Mouse (Mus musculus): ENCODE results near the gene Ttc7b.

Ttc7b gene

DNA sequence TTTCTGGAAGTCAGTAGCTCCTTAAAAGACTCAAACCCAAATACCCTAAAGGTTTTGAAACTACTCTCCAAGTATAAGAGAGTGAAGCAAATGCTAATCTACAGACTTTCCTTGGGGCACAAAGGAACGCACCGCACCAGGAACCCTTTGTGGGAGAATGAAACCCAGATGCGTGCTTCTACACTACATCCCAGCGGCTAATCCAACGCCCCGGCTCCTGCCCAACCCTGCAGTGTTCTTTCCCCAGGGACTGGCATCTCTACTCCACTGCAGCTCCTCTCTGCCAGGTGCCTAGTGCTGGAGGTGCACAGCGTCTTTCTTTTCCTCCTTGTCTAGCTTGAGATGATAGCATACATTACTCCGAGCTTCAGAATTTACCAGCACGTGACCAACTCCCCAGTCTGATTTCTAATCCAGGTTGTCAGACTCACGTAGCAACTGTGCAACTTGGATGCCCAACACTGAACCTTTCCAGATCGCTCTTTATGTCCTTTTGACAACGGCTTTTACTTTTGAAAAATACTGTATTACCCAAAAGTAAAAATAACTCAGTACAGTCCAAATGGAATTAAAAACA, 72.8 kb downstream of the Ttc7b start:
- DNase-seq (ENCODE audit: low spot score in 2 of 2), result no peak

DNA sequence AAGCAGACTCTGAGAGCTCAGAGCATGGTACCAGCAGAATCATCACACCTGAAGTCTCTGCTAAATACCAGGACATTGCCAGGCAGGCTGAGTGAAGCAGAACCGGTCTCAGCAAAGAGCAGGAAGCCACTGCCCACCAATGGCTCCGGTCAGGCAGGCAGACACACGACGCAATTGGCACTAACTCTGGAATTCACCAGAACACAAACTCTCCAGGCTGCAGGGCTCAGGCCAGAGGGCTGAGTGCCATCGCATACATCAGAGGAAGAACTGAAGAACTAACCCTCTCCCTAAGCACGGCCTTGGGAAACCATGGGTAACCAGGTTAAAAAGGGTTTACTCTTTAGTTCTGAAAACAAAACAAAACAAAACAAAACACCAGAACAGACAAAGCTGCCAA, 73.5 kb downstream of the Ttc7b start:
- peak in 1 of 2 experiments; percentile 22 for DNase-seq (ENCODE audit: low spot score in 2 of 2)

DNA sequence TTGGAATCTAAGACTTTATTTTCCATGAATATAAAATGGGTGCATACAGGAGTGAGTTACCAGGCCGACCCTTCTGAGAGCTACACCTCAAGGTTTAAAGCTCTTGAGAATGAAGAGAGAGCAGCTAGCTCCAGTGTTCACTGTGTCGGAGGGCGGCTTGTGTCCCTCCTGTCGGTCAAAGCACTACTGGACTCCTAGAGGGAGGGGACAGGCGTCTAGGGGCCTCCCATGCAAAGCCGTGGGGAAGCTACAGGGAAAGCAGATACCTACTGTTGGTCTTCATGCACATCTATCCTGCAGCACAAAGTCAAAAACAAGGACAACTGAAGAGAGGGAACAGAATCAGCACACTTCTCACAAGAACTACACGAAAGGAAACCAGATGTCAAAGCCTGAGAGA, 74.9 kb downstream of the Ttc7b start:
- no peak for DNase-seq (ENCODE audit: low spot score in 2 of 2)

DNA sequence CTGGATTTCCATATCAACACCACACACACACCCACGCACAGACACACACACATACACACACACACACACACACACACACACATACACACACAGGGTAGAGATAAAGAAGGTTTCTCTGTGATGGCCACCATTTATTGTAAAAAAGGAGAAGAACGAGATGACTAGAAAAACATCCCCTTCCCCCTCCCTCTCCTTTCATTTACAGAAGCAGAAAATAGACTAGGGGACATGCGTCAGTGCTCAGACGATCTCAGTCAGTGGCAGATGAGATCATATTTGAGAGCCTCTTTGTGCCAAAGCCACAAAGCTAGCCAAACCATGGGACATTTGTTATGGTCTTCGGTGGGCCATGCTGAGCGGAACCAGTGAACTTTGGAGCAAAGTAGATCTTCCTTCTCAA, 75.4 kb downstream of the Ttc7b start:
- DNase-seq (ENCODE audit: low spot score in 2 of 2), result peak in 1 of 2 experiments; percentile 15

DNA sequence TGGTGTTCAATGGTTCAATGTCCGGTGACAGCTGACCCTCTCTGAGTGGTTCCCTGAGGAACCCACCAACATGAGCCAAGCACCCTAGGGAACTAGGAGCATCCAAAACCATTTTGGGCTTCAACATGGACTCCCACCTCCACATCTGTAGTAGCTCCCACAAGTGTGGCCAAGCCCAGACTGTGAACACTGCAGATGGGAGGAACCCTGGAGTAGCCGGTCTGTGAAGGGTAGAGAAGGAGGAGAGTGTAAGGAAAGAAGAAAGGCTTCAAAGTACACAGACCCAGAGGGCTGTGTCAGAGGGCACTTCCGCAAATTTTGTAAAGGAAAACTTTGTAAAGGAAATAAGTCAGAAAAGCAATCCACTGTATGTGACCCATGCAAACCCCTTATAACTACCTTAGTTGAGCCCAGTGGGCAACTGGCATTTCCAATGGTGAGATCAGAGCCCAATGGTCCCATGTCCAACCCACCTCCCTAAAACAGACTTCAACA, 75.9 kb downstream of the Ttc7b start:
- DNase-seq (ENCODE audit: low spot score in 2 of 2), result no peak

DNA sequence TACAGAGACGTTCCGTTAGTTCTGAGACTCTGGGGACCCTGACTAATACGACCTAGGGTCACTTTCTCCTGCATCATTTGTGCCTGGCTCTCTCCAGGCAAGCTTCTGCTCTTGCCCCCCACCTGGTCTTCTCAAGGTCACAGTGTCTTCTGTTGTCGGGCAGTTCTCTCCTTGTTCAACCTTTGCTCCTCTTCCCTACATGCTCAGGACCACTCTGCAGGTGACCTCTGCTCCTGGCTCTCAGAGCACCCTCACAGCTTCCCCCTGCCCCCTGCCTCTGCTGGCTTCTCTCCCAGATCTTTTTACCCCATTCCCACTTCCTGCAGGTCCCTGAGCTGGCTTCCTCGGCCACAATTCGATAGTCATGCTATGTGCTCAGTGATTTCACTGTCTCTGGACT, 77.2 kb downstream of the Ttc7b start:
- no peak for DNase-seq (ENCODE audit: low spot score in 2 of 2)

DNA sequence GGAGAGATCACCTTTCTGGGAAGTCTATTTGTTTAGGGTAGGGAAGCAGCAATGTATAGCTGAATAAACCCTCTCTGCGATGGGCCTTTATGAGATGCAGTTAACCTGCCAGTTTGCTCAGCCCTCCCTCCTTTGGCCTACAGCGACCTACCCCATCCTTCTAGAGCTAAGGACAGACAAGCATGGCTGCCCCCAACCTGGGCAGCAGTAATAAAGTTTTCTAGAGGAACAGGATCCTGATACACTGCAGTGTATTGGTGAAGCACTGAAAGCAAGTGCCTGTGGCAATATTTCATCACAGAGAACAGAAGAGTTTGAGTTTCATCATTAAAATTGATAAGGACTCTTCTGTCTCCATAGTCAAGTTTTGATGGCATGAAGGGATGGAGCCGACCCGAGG, 79.0 kb downstream of the Ttc7b start:
- no peak for DNase-seq (ENCODE audit: low spot score in 2 of 2)

DNA sequence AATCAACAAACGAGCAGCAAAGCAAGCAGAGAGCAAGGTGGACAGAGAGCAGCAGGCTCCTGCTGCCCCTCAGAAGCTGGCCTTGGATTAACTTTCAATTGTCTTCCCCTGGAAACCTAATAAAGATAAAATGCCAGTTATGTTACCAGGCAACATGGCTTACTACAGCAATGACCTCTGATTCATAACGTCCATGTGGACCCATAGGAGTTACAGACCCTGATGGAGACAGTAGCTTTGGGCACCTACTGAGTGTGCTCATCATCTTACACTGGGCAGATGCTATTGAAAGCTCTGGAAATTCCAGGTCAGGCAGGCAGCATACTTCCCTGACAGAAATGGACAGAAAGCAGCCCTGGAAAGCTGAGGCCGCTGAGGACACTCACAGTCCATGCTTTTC, 80.7 kb downstream of the Ttc7b start:
- DNase-seq (ENCODE audit: low spot score in 2 of 2), result no peak

DNA sequence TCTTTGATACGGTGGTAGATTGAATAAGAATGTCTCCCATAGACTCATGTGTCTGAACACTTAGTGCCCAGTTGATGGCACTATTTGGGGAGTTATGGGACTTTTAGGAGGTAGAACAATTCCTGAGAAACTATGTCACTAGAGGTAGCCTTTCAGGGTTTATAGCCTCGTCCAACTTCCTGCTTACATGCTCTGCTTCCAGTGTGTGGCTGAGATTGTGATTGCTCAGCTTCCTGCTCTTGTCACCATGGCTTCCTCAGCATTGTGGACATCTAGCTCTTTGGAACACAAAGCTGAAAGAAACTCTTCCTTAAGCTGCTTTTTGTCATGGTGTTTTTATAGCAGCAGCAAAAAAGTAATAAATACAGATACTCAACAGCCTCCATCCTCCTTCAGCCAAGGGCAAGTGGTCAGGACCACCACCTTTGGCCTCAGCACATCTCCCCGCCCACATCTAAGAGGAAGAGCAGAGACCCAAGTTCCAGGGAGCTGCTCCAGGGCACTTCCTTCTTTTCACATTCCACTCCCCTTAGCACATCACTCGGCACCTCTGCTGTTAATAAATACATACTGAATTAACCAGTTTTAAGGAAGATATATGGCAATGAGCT, 81.4 kb downstream of the Ttc7b start:
- peak in 1 of 2 experiments; percentile 32 for DNase-seq (ENCODE audit: low spot score in 2 of 2)

DNA sequence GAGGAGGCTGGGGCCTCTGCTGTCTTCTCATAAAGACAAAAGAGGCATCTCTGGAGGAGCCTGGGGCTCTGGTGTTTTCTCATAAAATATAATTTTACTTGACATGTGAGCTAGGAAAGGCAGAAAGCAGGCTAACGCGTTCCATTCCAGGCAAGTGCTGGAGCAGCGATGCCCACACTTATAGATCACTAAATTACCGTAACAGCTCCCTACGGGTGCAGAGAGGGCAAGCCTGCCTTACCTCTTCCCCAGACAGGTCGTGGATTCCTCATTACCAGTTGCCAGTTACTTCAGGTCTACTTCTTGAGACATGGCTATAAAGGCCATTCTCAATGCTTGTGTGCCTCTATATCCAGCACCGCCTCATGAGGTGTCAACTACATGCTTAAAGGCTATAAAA, 82.1 kb downstream of the Ttc7b start:
- no peak for DNase-seq (ENCODE audit: low spot score in 2 of 2)

DNA sequence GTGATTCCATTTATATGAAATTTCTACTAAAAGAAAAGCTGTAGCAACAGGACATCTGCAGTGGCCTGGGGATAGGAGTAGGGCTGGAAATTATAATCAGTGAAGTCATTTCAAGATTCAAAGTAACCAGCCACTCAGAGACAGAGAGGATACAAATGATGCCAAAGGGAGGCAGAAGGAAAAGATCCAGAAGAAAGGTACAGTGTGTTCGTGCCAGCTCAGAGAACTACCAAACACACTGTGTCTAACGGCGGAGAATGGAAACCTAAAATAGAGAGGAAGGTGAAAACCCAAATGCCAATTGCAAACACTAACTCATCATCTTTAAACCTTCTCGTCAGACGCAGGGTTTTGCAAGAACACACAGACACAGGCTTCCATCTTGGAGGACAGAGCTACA, 82.8 kb downstream of the Ttc7b start:
- no peak for DNase-seq (ENCODE audit: low spot score in 2 of 2)

DNA sequence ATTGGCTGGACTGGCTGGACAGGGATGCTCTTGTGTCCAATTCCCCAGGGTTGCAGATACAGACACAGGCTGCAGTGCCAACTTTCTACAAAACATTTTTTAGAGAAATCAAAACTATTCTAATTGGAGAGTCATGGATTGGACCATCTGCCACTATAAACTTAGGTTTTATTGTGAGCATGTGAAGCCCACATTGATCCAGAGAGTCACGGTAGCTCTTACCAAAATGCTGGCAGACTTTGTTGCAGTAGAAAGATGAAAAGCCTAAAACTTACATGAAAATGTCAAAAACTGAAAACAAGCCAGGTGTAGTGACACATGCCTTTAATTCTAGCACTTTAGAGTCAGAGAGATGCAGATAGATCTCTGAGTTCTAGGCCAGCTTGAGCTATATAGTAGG, 84.9 kb downstream of the Ttc7b start:
- DNase-seq (ENCODE audit: low spot score in 2 of 2), result no peak

DNA sequence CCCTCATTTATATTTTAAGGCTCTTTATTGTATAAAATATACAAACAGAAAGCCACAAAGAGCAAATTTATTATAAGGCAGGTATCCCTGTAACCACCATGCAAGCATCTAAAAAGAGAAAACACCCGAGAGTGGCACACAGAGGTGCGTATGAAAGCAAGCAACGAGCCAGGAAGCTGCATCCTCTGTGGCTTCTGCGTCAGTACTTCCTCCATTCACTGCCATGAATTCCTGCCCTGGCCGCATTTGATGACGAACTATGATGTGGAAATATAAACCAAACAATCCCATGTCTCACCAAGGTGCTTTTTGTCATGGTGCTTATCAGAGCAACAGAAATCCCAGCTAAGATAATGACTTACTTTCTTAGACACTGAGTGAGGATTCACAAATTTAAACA, 88.8 kb downstream of the Ttc7b start:
- DNase-seq (ENCODE audit: low spot score in 2 of 2), result no peak

DNA sequence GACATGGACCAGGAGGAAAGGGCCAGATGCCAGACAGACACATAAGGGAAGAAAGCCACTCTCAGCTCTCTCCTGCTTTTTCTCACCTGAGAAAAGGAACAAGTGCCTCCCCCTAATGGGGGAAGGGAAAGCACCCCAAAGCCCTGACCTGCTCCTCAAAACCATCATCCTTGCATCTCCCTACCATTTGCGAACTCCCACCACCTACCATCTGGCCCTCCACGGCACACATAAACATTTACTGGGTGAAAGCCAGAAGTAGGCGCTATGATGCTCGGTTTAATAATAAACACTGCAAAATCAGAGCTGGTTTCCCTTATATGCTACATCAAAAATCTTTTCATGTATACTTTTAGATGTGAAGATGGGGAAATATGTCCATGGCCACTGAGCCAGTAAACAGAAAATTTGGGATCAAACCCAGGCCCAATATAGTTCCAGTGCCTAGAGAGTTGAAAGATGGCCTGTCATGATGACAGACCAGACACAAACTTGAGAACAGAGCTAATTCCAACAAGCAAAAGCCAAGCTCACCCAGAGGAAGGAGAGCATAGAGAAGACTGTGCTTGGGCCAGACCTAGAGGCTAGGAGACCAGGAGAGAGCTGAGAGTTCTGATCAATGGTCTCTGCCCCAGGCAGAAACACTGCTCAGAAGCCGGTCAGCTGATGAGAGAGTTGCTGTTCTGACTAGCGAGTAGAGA, 91.1 kb downstream of the Ttc7b start:
- DNase-seq (ENCODE audit: low spot score in 2 of 2), result no peak

DNA sequence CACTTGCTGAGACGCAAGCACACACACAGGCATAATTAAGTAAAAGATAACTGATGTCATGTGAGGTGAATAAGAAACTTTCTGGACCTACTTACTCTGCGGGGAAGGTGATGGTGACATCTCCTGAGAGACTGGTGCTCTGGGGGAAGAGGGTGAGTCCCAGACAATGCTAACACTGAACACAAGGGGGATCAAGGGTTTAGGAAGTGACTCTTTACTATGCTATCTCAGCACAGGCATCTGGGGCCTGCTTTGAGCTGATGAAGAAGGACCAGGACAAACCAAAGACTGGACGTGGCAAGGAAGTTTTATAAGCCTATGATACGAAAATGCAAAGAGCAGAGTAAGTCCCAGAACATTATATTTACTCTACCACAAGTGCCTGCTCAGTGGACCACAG, 92.4 kb downstream of the Ttc7b start:
- DNase-seq (ENCODE audit: low spot score in 2 of 2), result no peak

DNA sequence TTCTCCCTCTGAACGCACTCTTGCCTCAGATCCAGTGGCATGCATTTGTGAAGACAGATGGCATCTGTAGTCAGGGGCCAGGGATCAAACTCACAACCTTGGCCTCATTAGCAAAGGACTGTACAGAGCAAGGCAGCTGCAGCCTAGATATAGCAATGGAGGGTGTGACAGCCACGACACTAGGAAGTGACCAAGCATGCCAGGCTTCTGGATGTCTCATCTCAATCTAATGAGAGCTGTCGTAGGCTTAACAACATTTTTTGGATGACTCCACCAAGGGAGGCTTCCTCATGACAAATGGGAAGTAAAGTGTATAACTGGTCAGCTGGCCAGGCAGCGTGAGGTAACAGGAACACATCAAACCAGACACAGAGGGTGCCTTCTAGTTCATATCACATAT, 94.4 kb downstream of the Ttc7b start:
- peak in 1 of 2 experiments; percentile 46 for DNase-seq (ENCODE audit: low spot score in 2 of 2)

DNA sequence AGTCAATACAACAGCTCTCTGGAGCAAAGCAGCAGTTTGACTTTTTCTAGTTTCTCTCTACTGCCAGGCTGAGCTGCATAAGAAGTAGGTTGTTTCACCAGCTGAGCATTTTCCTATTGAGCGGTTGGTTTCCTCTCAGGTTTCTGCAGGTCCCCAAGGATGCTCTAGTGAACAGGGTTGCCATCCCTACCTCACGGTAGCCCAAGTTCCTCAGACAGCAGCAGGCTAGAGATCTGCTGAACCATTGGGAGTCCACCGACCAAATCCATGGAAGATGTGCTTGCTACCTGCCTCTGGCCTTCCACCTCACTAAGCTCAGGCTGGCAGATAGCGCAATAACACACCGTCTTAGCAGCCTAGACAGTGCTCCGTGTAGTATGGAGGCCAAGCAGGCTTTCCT, 95.6 kb downstream of the Ttc7b start:
- DNase-seq (ENCODE audit: low spot score in 2 of 2), result no peak

DNA sequence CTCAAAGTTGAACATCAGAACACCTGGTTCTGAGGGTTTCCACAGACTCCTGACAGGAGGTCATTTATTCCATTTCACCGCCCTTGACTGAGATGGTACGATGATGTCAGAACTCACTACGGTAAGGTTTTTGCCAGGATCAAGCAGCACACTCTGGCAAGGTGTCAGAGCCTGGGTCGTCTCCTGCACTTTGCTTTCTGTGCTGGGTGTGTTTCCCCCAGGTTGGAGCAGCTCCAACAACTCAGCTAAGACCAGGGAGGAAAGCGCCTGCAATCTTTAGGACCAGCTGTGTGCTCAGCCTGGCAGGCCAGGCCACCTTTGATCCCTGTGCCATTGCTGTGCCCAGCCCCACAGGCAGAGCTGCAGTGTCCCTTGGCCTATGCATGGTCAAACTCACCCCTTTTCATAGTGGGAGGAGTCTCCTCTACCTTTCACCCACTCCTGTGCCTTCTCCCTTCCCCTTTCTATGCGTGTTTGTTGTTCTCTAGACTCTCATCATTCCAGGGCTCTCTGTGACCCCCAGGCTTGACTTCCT, 98.3 kb downstream of the Ttc7b start:
- DNase-seq (ENCODE audit: low spot score in 2 of 2), result no peak

DNA sequence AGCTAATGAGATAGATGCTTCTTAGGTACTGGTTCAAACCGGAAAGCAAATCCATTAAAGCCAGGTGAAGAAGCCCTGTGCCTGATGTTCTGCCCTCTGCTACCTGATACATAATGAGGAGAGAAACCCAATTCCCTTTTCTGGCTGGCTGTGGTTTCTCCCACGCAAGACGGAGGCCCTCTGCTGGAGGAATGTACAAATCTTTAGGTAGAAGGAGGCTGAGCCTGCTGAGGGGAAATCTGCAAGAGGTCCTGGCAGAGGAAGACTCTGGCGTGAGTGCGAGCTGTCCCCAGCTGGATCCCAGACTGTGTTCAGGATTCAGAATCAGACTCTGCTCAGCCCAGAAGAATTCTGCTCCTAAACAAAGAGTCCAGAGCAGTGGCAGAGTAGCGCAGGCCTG, 99.1 kb downstream of the Ttc7b start:
- DNase-seq (ENCODE audit: low spot score in 2 of 2), result peak in 1 of 2 experiments; percentile 57

DNA sequence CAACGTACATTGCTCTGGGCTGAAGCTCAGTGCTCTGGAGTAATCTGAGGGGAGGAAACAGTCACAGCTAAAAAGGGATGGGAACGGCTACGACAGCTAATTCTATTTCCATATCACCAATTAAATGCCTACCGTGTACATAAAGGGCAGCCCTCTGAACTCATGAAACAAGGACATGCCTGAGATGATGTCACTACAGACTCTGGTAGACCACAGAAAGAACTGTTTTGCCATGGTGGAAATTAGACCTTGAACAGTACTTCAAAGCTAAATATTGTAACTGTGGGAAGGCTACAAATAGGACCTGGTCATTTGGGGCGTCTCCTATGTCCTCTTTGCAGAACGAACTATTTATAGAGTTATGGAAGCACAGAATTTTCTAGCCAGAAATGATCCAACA, 99.7 kb downstream of the Ttc7b start:
- no peak for DNase-seq (ENCODE audit: low spot score in 2 of 2)

DNA sequence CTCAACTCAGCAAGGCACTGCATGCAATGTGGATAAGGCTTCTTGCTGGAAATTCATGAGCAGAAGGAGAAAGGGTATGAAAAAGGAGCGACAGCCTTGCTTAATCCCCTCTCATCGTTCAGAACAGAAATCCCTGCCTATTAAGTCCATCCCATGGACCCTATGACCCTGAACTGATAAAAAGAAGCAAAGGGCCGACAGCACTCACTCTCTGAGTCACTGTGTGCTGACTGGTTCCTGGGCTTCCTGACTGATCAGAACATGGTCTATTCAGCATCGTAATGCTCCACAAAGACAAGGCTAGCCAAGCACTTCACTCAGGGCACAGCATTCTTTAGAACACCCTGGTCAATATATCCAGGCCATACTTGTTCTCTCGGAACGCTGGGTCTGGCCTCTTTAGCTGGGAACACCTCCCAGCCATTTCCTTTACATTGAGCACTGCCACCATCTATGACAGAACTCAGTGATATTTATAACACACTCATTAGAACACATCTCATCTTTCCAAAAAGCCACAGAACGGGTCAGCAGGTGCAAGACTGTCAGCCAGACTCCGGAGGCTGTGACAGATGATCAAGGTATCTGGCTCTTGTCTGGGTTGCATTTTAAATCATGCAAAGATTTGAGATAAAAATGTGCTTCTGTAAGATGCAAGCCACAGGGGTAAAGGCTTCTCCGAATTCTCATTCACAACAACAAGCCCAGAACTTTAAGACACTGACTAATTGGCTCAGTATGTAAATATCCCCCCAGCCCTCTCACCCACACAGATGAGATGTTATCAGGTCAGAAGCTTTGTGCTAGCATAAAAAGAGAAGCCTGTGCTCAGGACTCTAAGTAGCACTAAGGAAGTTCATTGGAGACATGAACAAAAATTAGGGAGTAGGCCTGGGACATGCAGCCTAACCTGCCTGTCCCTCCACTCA, 100.4 kb downstream of the Ttc7b start:
- DNase-seq (ENCODE audit: low spot score in 2 of 2), result no peak

DNA sequence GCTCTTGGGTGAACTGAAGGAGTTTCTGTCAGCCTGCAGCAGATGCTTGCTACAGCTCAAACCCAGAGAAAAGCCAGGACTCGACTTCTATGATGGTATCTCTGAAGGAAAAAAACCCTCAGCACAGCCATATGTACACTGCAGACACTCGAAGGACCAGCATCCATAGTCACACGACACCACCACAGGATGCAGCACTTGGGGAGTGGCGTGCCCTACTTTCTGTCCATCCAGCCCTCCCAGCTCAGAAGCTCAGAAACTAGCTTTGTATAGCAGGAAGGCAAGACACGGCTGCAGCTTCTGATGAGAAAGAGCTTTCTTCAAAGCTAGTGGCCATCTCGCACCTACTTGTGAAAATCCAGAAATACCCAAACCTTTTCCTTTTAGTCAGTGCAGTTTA, 104.8 kb downstream of the Ttc7b start:
- no peak for DNase-seq (ENCODE audit: low spot score in 2 of 2)

All from heart, adult 9 months (tissue).